Mouse (Mus musculus): ENCODE measurements at regions not wholly inside any gene's neighbourhood (a gene's known extent, or its start where the extent isn't known, plus 50 kb on each side); places are given as distances from the start of the nearest gene placed in this dataset.

GRCm38 (mm10) chr1:40983762-40984161, 178.4 kb downstream of the Tmem182 start:
- TF ChIP-seq POLR2A (IDR thresholded peaks at IDR 0.05; ENCODE audit: control insufficient read depth in 1 of 2, insufficient read depth in 1 of 2, low read depth in 1 of 2, low read length in 2 of 2, poor library complexity in 1 of 2) = no peak
- TF ChIP-seq TAL1 (IDR thresholded peaks at IDR 0.05; ENCODE audit: low read length) = no peak
- no peak for TF ChIP-seq CTCF (IDR thresholded peaks at IDR 0.05 in 2 of 3, conservative IDR thresholded peaks at IDR 0.05 in 1 of 3; ENCODE audit: control insufficient read depth in 1 of 3, insufficient read depth in 1 of 3, low read depth in 2 of 3, low read length in 3 of 3, poor library complexity in 1 of 3, severe bottlenecking in 1 of 3)
- TF ChIP-seq EP300 (IDR thresholded peaks at IDR 0.05; ENCODE audit: low read depth in 1 of 2, low read length in 2 of 2) = no peak
- TF ChIP-seq MYC (IDR thresholded peaks at IDR 0.05; ENCODE audit: low read depth, low read length) = no peak
